ENCODE assay signal across 8 mouse cellular contexts in the genomic region with DNA sequence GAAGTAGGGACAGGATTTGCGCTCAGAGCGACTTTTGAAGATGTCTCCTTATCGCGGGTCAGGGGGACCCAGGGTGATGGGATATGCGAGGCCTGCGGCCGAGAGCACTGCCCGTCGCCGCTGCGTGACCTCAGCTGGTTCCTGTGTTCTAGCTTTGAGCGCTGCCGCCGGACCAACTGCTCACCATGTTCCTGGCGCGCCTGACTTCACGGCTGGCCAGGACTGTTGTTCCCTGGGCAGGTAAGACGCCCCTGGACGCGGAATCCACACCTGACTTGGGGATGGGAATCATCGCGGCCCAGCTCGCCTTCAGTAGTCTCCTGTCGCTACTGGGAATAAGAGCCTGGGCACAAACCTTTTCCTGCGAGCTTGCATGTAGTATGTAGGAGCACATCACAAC. TPM values are rescaled to one million over a fixed set of nuclear protein-coding genes. Genes with fewer than 3 reads are reported as not detected.
DNase-seq lines count a peak whose midpoint lies in the region; ATAC-seq lines count a peak whose summit lies in the region.

No protein-coding gene starts in this region.

- peak overlapping the region; percentile 91 for H3K4me3 ChIP-seq in kidney, embryonic 14.5 days (ENCODE audit: low read length)
- H3K4me3 ChIP-seq in embryonic facial prominence, embryonic 12.5 days: peak overlapping the region; percentile 92
- peak overlapping the region; percentile 67 for H3K4me3 ChIP-seq in intestine, embryonic 15.5 days (replicated peaks)
- H3K4me3 ChIP-seq in megakaryocyte, embryonic 14.5 days (replicated peaks): peak overlapping the region; percentile 98

- WGBS in kidney, embryonic 14.5 days: under 1% methylated on average over 25 of the region's 25 CpGs
- WGBS in embryonic facial prominence, embryonic 12.5 days: 1% methylated on average over 25 of the region's 25 CpGs
- WGBS in intestine, embryonic 15.5 days: under 1% methylated on average over 25 of the region's 25 CpGs

- no peaks in the 10 kb centered on the region for H3K27me3 ChIP-seq in kidney, embryonic 14.5 days (ENCODE audit: control insufficient read depth, insufficient read depth, low read length)
- H3K27me3 ChIP-seq in embryonic facial prominence, embryonic 12.5 days: no peaks in the 10 kb centered on the region
- no peaks in the 10 kb centered on the region for H3K27me3 ChIP-seq in intestine, embryonic 15.5 days (replicated peaks)
- H3K27me3 ChIP-seq in megakaryocyte, embryonic 14.5 days (replicated peaks): no peaks in the 10 kb centered on the region

- H3K9me3 ChIP-seq in kidney, embryonic 14.5 days (ENCODE audit: control insufficient read depth, low read length): no peaks in the 10 kb centered on the region
- no peaks in the 10 kb centered on the region for H3K9me3 ChIP-seq in embryonic facial prominence, embryonic 12.5 days
- H3K9me3 ChIP-seq in intestine, embryonic 15.5 days: no peaks in the 10 kb centered on the region
- no peaks in the 10 kb centered on the region for H3K9me3 ChIP-seq in megakaryocyte, embryonic 14.5 days

- peaks cover 10% of the 10 kb centered on the region for H3K4me1 ChIP-seq in kidney, embryonic 14.5 days (ENCODE audit: control insufficient read depth, insufficient read depth, low read length)
- H3K4me1 ChIP-seq in embryonic facial prominence, embryonic 12.5 days: peaks cover 26% of the 10 kb centered on the region
- peaks cover 21% of the 10 kb centered on the region for H3K4me1 ChIP-seq in intestine, embryonic 15.5 days (replicated peaks)
- H3K4me1 ChIP-seq in megakaryocyte, embryonic 14.5 days: peaks cover 40% of the 10 kb centered on the region

- ATAC-seq in kidney, embryonic 14.5 days (ENCODE audit: low FRiP score, low TSS enrichment): peak; percentile 22; the same call in 1 of the 2 replicates
- 0 out of 2 replicates have a peak, but pooled peaks have one; percentile 17 for ATAC-seq in embryonic facial prominence, embryonic 12.5 days (ENCODE audit: insufficient number of reproducible peaks, insufficient read depth, low FRiP score, low TSS enrichment)
- ATAC-seq in intestine, embryonic 15.5 days: no peak; the same call in 1 of the 2 replicates
- no peak for ATAC-seq in activated CD4-positive, CD25-positive, alpha-beta regulatory T cell, adult 4 months

- peak overlapping the region; percentile 89 for H3K27ac ChIP-seq in kidney, embryonic 14.5 days (ENCODE audit: low read depth, low read length)
- H3K27ac ChIP-seq in embryonic facial prominence, embryonic 12.5 days: peak overlapping the region; percentile 87
- peak overlapping the region; percentile 91 for H3K27ac ChIP-seq in intestine, embryonic 15.5 days

- peak overlapping the region; percentile 93 for H3K4me2 ChIP-seq in kidney, embryonic 14.5 days (replicated peaks; ENCODE audit: low read depth, low read length)
- peak overlapping the region; percentile 85 for H3K4me2 ChIP-seq in embryonic facial prominence, embryonic 12.5 days (replicated peaks)
- H3K4me2 ChIP-seq in intestine, embryonic 15.5 days (replicated peaks): peak overlapping the region; percentile 85

- H3K9ac ChIP-seq in kidney, embryonic 14.5 days (ENCODE audit: low read depth, low read length): peak overlapping the region; percentile 88
- H3K9ac ChIP-seq in embryonic facial prominence, embryonic 12.5 days: peak overlapping the region; percentile 96
- peak overlapping the region; percentile 77 for H3K9ac ChIP-seq in intestine, embryonic 15.5 days

- no peak for DNase-seq in kidney, postnatal 4 days
- DNase-seq in adrenal gland, adult 18-20 months (ENCODE audit: low spot score in 2 of 2): no peak
- DNase-seq in spleen, adult 12 weeks (ENCODE audit: low spot score): no peak

- H3K36me3 ChIP-seq in kidney, embryonic 14.5 days (ENCODE audit: control insufficient read depth, insufficient read depth, low read length): peaks cover 12% of the 10 kb centered on the region
- peaks cover 8% of the 10 kb centered on the region; the same call in 1 of the 2 replicates for H3K36me3 ChIP-seq in embryonic facial prominence, embryonic 12.5 days
- H3K36me3 ChIP-seq in intestine, embryonic 15.5 days: peaks cover 11% of the 10 kb centered on the region; the same call in 1 of the 2 replicates
- peaks cover 30% of the 10 kb centered on the region for H3K36me3 ChIP-seq in megakaryocyte, embryonic 14.5 days (replicated peaks; ENCODE audit: low read length)

RNA-seq across cellular contexts. Expression of gene Aurkaip1, which starts 0.8 kb away (rescaled TPM):
- 134 and 155 TPM in 2 replicates for polyA plus RNA-seq in kidney, embryonic 14.5 days (2014; fragmentation: Nextera tagmentation; extraction: Ambion mirVana)
- 146 and 149 TPM in 2 replicates for polyA plus RNA-seq in embryonic facial prominence, embryonic 12.5 days (2016; fragmentation: Nextera tagmentation; extraction: Ambion mirVana)
- polyA plus RNA-seq in intestine, embryonic 15.5 days (2015; fragmentation: Nextera tagmentation; extraction: Ambion mirVana): 169 and 171 TPM in 2 replicates
- polyA plus RNA-seq in megakaryocyte, embryonic 14.5 days (2012; ENCODE audit: insufficient read depth, low replicate concordance): 60.6 and 341 TPM in 2 replicates
- 100 to 1,000 TPM; 216 TPM for polyA plus RNA-seq in activated CD4-positive, CD25-positive, alpha-beta regulatory T cell, adult 4 months (2017; shearing (Covaris generic))
- 100 to 1,000 TPM; 142 to 164 TPM for total RNA-seq in adrenal gland, adult 18-20 months (2021)

RNA-seq across cellular contexts. Expression of gene Mxra8, which starts 7.6 kb away (rescaled TPM):
- 72.1 and 75.1 TPM in 2 replicates for polyA plus RNA-seq in kidney, embryonic 14.5 days (2014; fragmentation: Nextera tagmentation; extraction: Ambion mirVana)
- polyA plus RNA-seq in embryonic facial prominence, embryonic 12.5 days (2016; fragmentation: Nextera tagmentation; extraction: Ambion mirVana): 50.7 and 52.6 TPM in 2 replicates
- 76.9 and 81.3 TPM in 2 replicates for polyA plus RNA-seq in intestine, embryonic 15.5 days (2015; fragmentation: Nextera tagmentation; extraction: Ambion mirVana)
- 0.13 TPM in 1 of 2 replicates, not detected in the other for polyA plus RNA-seq in megakaryocyte, embryonic 14.5 days (2012; ENCODE audit: insufficient read depth, low replicate concordance)
- polyA plus RNA-seq in activated CD4-positive, CD25-positive, alpha-beta regulatory T cell, adult 4 months (2017; shearing (Covaris generic)): 1 to 10 TPM; 4.1 to 9.9 TPM
- 10 to 100 TPM; 40.0 to 43.1 TPM for total RNA-seq in adrenal gland, adult 18-20 months (2021)

RNA-seq across cellular contexts. Expression of gene Dvl1, which starts 15.4 kb away (rescaled TPM):
- 6.3 and 7.2 TPM in 2 replicates for polyA plus RNA-seq in kidney, embryonic 14.5 days (2014; fragmentation: Nextera tagmentation; extraction: Ambion mirVana)
- 8.3 and 16.9 TPM in 2 replicates for polyA plus RNA-seq in embryonic facial prominence, embryonic 12.5 days (2016; fragmentation: Nextera tagmentation; extraction: Ambion mirVana)
- 9.9 and 11.9 TPM in 2 replicates for polyA plus RNA-seq in intestine, embryonic 15.5 days (2015; fragmentation: Nextera tagmentation; extraction: Ambion mirVana)
- polyA plus RNA-seq in megakaryocyte, embryonic 14.5 days (2012; ENCODE audit: insufficient read depth, low replicate concordance): 29.5 and 68.0 TPM in 2 replicates
- polyA plus RNA-seq in activated CD4-positive, CD25-positive, alpha-beta regulatory T cell, adult 4 months (2017; shearing (Covaris generic)): 1 to 10 TPM; 2.1 to 2.7 TPM
- total RNA-seq in adrenal gland, adult 18-20 months (2021): 10 to 100 TPM; 62.3 to 87.0 TPM

RNA-seq across cellular contexts. Expression of gene Ccnl2, which starts 19.5 kb away (rescaled TPM):
- 115 and 174 TPM in 2 replicates for polyA plus RNA-seq in kidney, embryonic 14.5 days (2014; fragmentation: Nextera tagmentation; extraction: Ambion mirVana)
- 243 and 253 TPM in 2 replicates for polyA plus RNA-seq in embryonic facial prominence, embryonic 12.5 days (2016; fragmentation: Nextera tagmentation; extraction: Ambion mirVana)
- polyA plus RNA-seq in intestine, embryonic 15.5 days (2015; fragmentation: Nextera tagmentation; extraction: Ambion mirVana): 132 and 138 TPM in 2 replicates
- polyA plus RNA-seq in megakaryocyte, embryonic 14.5 days (2012; ENCODE audit: insufficient read depth, low replicate concordance): 8.4 and 15.4 TPM in 2 replicates
- 100 to 1,000 TPM; 115 to 122 TPM for polyA plus RNA-seq in activated CD4-positive, CD25-positive, alpha-beta regulatory T cell, adult 4 months (2017; shearing (Covaris generic))
- total RNA-seq in adrenal gland, adult 18-20 months (2021): 100 to 1,000 TPM; 112 to 146 TPM

RNA-seq across cellular contexts. Expression of gene Mrpl20, which starts 29.2 kb away (rescaled TPM):
- polyA plus RNA-seq in kidney, embryonic 14.5 days (2014; fragmentation: Nextera tagmentation; extraction: Ambion mirVana): 226 and 291 TPM in 2 replicates
- 214 TPM in 2 replicates for polyA plus RNA-seq in embryonic facial prominence, embryonic 12.5 days (2016; fragmentation: Nextera tagmentation; extraction: Ambion mirVana)
- 225 and 226 TPM in 2 replicates for polyA plus RNA-seq in intestine, embryonic 15.5 days (2015; fragmentation: Nextera tagmentation; extraction: Ambion mirVana)
- polyA plus RNA-seq in megakaryocyte, embryonic 14.5 days (2012; ENCODE audit: insufficient read depth, low replicate concordance): 10.2 and 29.9 TPM in 2 replicates
- 100 to 1,000 TPM; 160 to 164 TPM for polyA plus RNA-seq in activated CD4-positive, CD25-positive, alpha-beta regulatory T cell, adult 4 months (2017; shearing (Covaris generic))
- 100 to 1,000 TPM; 143 to 148 TPM for total RNA-seq in adrenal gland, adult 18-20 months (2021)

Comparison
In these comparisons a context has a peak if more than half of its experiments do, and no peak if none do; other contexts are left out.
1. ATAC-seq: peak in kidney, embryonic 14.5 days (single experiment) and embryonic facial prominence, embryonic 12.5 days (single experiment); none in intestine, embryonic 15.5 days (single experiment) and activated CD4-positive, CD25-positive, alpha-beta regulatory T cell, adult 4 months (single experiment).
2. Peak in every context shown above with its lines, with median percentiles within 50 percentile points of each other: H3K27ac ChIP-seq, H3K4me2 ChIP-seq, H3K4me3 ChIP-seq and H3K9ac ChIP-seq.